Mouse (Mus musculus) cerebellum, adult 2 months (tissue): ENCODE data around the gene Olfr816.

Source experiments
- CTCF ChIP-seq: fragments of 200-500 bp; IDR thresholded peaks from 2 replicates; pipeline ENCODE4 v1.5.1; 2011; ENCODE audit warnings: low read depth, mild to moderate bottlenecking, control low read depth, low read length, moderate library complexity, borderline replicate concordance; ENCODE audit not compliant: insufficient read depth
- POLR2A ChIP-seq: fragments of 200-500 bp; IDR thresholded peaks from 2 replicates; pipeline ENCODE4 v1.6.1; 2011; ENCODE audit warnings: low read length, control low read depth, borderline replicate concordance; ENCODE audit not compliant: insufficient read depth

DNA sequence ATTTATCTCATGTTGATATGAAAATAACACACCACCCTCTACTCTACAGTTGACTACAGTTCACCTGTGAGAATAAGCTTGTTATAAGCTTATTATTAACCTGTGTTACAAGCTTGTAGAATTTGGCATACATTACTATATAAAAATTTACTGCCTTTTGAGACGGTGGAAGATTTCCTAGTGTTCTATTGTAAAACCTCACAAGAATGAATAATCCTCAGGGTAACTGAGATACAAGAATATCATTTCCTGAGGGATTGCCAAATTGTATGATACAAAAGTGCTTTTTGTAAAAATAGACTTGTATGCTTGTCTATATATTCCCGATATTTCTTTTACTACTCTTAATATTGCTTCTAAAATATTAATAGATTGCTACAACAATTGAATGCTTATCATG, 33.6 kb upstream of the Olfr816 start, which contains the start of gene Olfr818:
- TF ChIP-seq POLR2A, result no peak
- no peak for TF ChIP-seq CTCF
